ENCODE assay signal across 28 mouse cellular contexts in the genomic region with DNA sequence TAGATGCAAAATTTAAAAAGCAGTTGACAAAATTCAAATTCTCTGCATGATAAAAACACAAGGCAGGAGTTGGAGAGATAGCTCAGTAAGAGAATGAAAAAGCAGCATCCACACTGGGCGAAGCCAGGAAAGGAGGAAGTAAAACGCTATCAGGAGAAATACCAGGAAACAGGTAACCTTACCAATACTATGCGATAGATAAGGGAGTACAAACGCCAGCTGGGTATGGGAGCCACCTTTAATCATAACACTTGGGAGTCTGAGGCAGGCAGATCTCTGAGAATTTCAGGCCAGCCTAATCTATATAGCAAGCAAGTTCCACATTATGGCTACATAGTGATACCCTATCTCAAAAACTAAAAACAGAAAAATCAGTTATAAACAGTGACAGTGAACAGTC.
DNase-seq lines count a peak whose midpoint lies in the region; ATAC-seq and TF ChIP-seq lines count a peak whose summit lies in the region.
"Had no signal": no experiment of that assay in that cellular context is flagged by ENCODE, and none has a peak within 500 bp of the region (broad histone marks: within the 10 kb centered on the region; RNA-seq: fewer than 3 reads in every experiment).

No protein-coding gene starts in this region.

- H3K27ac ChIP-seq in liver, embryonic 12.5 days = no peak overlapping the region
- H3K27ac ChIP-seq in liver, postnatal 0 days (ENCODE audit: low read depth) = no peak overlapping the region
- H3K27ac ChIP-seq in midbrain, postnatal 0 days (ENCODE audit: low read depth, low read length) = no peak overlapping the region
- H3K27ac ChIP-seq: forebrain, embryonic 10.5 days; forebrain, embryonic 13.5 days; heart, adult 2 months; heart, embryonic 10.5 days; heart, embryonic 13.5 days; hindbrain, embryonic 14.5 days; hindbrain, postnatal 0 days had no signal

- no peak for TF ChIP-seq EP300 in liver, postnatal 0 days (IDR thresholded peaks at IDR 0.05; ENCODE audit: low read depth)

- peaks cover 6% of the 10 kb centered on the region; the same call in 1 of the 2 replicates for H3K4me1 ChIP-seq in liver, embryonic 12.5 days
- H3K4me1 ChIP-seq in liver, postnatal 0 days (ENCODE audit: insufficient read depth) = no peaks in the 10 kb centered on the region
- H3K4me1 ChIP-seq in midbrain, postnatal 0 days (ENCODE audit: insufficient read depth, low read length) = no peaks in the 10 kb centered on the region
- H3K4me1 ChIP-seq: heart, embryonic 10.5 days; heart, embryonic 13.5 days had no signal

- DNase-seq in liver, postnatal 0 days = no peak
- peak; percentile 3 for DNase-seq in c-Kit-positive CD71-positive TER-119-negative erythroid progenitor cells, embryonic 14.5 days (ENCODE audit: low read depth)
- no peak for DNase-seq in embryo, embryonic 11 days
- DNase-seq in midbrain, postnatal 0 days (ENCODE audit: low spot score) = no peak
- no peak for DNase-seq in spleen, adult 12 weeks (ENCODE audit: low spot score)
- DNase-seq: adrenal gland, postnatal 10 days; adrenal gland, postnatal 36 days; B cell, adult 2 months; cerebellum, adult 11 months; cerebellum, adult 2 months; cerebellum, adult 9-11 months; cerebellum, postnatal 25 days; gastrocnemius, postnatal 10 days; gastrocnemius, postnatal 36 days; heart, adult 2 months; heart, postnatal 14 days; heart, postnatal 4 days had no signal

- 23% methylated on average over 4 of the region's 4 CpGs for WGBS in liver, embryonic 12.5 days (ENCODE audit: insufficient replicate concordance)
- WGBS in liver, postnatal 0 days (ENCODE audit: insufficient replicate concordance) = 52% methylated on average over 4 of the region's 4 CpGs
- WGBS in midbrain, postnatal 0 days = 91% methylated on average over 4 of the region's 4 CpGs

- no peak overlapping the region for H3K4me3 ChIP-seq in liver, embryonic 12.5 days
- no peak overlapping the region for H3K4me3 ChIP-seq in liver, postnatal 0 days (ENCODE audit: low read depth, low read length)
- H3K4me3 ChIP-seq in midbrain, postnatal 0 days (ENCODE audit: low read depth, low read length) = no peak overlapping the region
- H3K4me3 ChIP-seq: forebrain, embryonic 10.5 days; forebrain, embryonic 13.5 days; heart, adult 2 months; heart, embryonic 10.5 days; heart, embryonic 13.5 days had no signal

- H3K4me2 ChIP-seq in liver, embryonic 12.5 days = no peak overlapping the region
- no peak overlapping the region for H3K4me2 ChIP-seq in liver, postnatal 0 days (ENCODE audit: low read depth, low read length)
- H3K4me2 ChIP-seq in midbrain, postnatal 0 days (ENCODE audit: low read depth, low read length, poor library complexity, severe bottlenecking) = no peak overlapping the region
- H3K4me2 ChIP-seq: forebrain, embryonic 13.5 days; heart, embryonic 13.5 days; hindbrain, embryonic 14.5 days had no signal

- TF ChIP-seq CTCF in liver, postnatal 0 days (IDR thresholded peaks at IDR 0.05; ENCODE audit: low read depth) = no peak
- no peak for TF ChIP-seq CTCF in midbrain, postnatal 0 days (IDR thresholded peaks at IDR 0.05)

- no peaks in the 10 kb centered on the region for H3K9me3 ChIP-seq in liver, embryonic 12.5 days (replicated peaks)
- H3K9me3 ChIP-seq in liver, postnatal 0 days (ENCODE audit: low read length) = no peaks in the 10 kb centered on the region
- H3K9me3 ChIP-seq in midbrain, postnatal 0 days (ENCODE audit: low read length) = no peaks in the 10 kb centered on the region
- H3K9me3 ChIP-seq: forebrain, embryonic 10.5 days; forebrain, embryonic 13.5 days; heart, embryonic 10.5 days; heart, embryonic 13.5 days had no signal

- ATAC-seq in liver, embryonic 12.5 days = peak; percentile 52; the same call in 1 of the 2 replicates
- no peak for ATAC-seq in liver, postnatal 0 days
- ATAC-seq in megakaryocyte progenitor cell, adult 5-6 weeks (replicated peaks; ENCODE audit: poor library complexity) = peak; percentile 45; the same call in 1 of the 2 replicates
- no peak for ATAC-seq in midbrain, postnatal 0 days (ENCODE audit: low FRiP score)
- ATAC-seq: forebrain, embryonic 13.5 days; forebrain, embryonic 16.5 days; hindbrain, postnatal 0 days; Patski had no signal

- no peaks in the 10 kb centered on the region for H3K27me3 ChIP-seq in liver, embryonic 12.5 days (replicated peaks)
- H3K27me3 ChIP-seq in liver, postnatal 0 days (ENCODE audit: insufficient read depth, low read length) = no peaks in the 10 kb centered on the region
- H3K27me3 ChIP-seq in midbrain, postnatal 0 days (ENCODE audit: insufficient read depth, low read length) = no peaks in the 10 kb centered on the region
- H3K27me3 ChIP-seq: CH12.LX; forebrain, embryonic 13.5 days; heart, embryonic 13.5 days; Patski had no signal

- peaks cover 4% of the 10 kb centered on the region; the same call in 1 of the 2 replicates for H3K36me3 ChIP-seq in liver, embryonic 12.5 days
- H3K36me3 ChIP-seq in liver, postnatal 0 days (replicated peaks; ENCODE audit: insufficient read depth, low read length) = peaks cover 2% of the 10 kb centered on the region; the same call in 1 of the 2 replicates
- peaks cover 3% of the 10 kb centered on the region; the same call in 1 of the 2 replicates for H3K36me3 ChIP-seq in midbrain, postnatal 0 days (ENCODE audit: insufficient read depth, low read length)
- H3K36me3 ChIP-seq: forebrain, embryonic 10.5 days; heart, embryonic 10.5 days had no signal

- no peak overlapping the region for H3K9ac ChIP-seq in liver, embryonic 12.5 days
- H3K9ac ChIP-seq in liver, postnatal 0 days (replicated peaks) = no peak overlapping the region
- no peak overlapping the region for H3K9ac ChIP-seq in midbrain, postnatal 0 days (replicated peaks; ENCODE audit: low read length, poor library complexity, severe bottlenecking)
- H3K9ac ChIP-seq: forebrain, embryonic 13.5 days; heart, embryonic 13.5 days; hindbrain, embryonic 14.5 days had no signal

Comparison
In these comparisons a context has a peak if more than half of its experiments do, and no peak if none do; other contexts are left out.
1. ATAC-seq: peak in liver, embryonic 12.5 days (single experiment) and megakaryocyte progenitor cell, adult 5-6 weeks (single experiment); none in liver, postnatal 0 days (single experiment) and midbrain, postnatal 0 days (single experiment).